ENCODE assay signal across 31 mouse cellular contexts in genomic region chr13:8854769-8855168, GRCm38 (mm10).
"Had no signal": no experiment of that assay in that cellular context is flagged by ENCODE, and none has a peak within 500 bp of the region (broad histone marks: within the 10 kb centered on the region; RNA-seq: fewer than 3 reads in every experiment).

No protein-coding gene starts in this region.

- H3K27me3 ChIP-seq: heart, embryonic 12.5 days; heart, embryonic 13.5 days; heart, embryonic 15.5 days; hindbrain, embryonic 12.5 days; hindbrain, embryonic 13.5 days; hindbrain, embryonic 15.5 days; intestine, embryonic 15.5 days; kidney, embryonic 15.5 days had no signal

- H3K4me2 ChIP-seq: heart, embryonic 11.5 days; heart, embryonic 12.5 days; heart, embryonic 13.5 days; heart, embryonic 15.5 days; hindbrain, embryonic 12.5 days; hindbrain, embryonic 13.5 days; hindbrain, embryonic 14.5 days; hindbrain, embryonic 15.5 days; intestine, embryonic 15.5 days; kidney, embryonic 15.5 days had no signal

- DNase-seq: heart, postnatal 10 days; heart, postnatal 14 days; heart, postnatal 36 days; heart, postnatal 4 days; kidney, adult 11 months; kidney, adult 18-20 months; kidney, adult 2 months; kidney, adult 8-10 months; kidney, adult 9 months; kidney, postnatal 10 days; kidney, postnatal 14 days; kidney, postnatal 25 days; kidney, postnatal 36 days; kidney, postnatal 4 days; layer of hippocampus, adult 9-11 months; layer of hippocampus, postnatal 36 days had no signal

- H3K9me3 ChIP-seq: heart, embryonic 10.5 days; heart, embryonic 12.5 days; heart, embryonic 13.5 days; heart, embryonic 15.5 days; hindbrain, embryonic 10.5 days; hindbrain, embryonic 12.5 days; hindbrain, embryonic 13.5 days; hindbrain, embryonic 15.5 days; intestine, embryonic 15.5 days; kidney, embryonic 15.5 days had no signal

- H3K9ac ChIP-seq: heart, embryonic 12.5 days; heart, embryonic 13.5 days; heart, embryonic 15.5 days; hindbrain, embryonic 12.5 days; hindbrain, embryonic 13.5 days; hindbrain, embryonic 14.5 days; hindbrain, embryonic 15.5 days; intestine, embryonic 15.5 days; kidney, embryonic 15.5 days had no signal

- H3K4me3 ChIP-seq: heart, embryonic 10.5 days; heart, embryonic 12.5 days; heart, embryonic 13.5 days; heart, embryonic 15.5 days; hindbrain, embryonic 10.5 days; hindbrain, embryonic 12.5 days; hindbrain, embryonic 13.5 days; hindbrain, embryonic 15.5 days; intestine, embryonic 15.5 days; kidney, embryonic 15.5 days; layer of hippocampus, adult 2 months had no signal

- H3K4me1 ChIP-seq: heart, embryonic 10.5 days; hindbrain, embryonic 10.5 days; hindbrain, embryonic 12.5 days; hindbrain, embryonic 13.5 days; hindbrain, embryonic 15.5 days; intestine, embryonic 15.5 days; kidney, embryonic 15.5 days had no signal

- H3K27ac ChIP-seq: heart, embryonic 10.5 days; heart, embryonic 13.5 days; heart, embryonic 15.5 days; hindbrain, embryonic 10.5 days; hindbrain, embryonic 12.5 days; hindbrain, embryonic 13.5 days; hindbrain, embryonic 14.5 days; hindbrain, embryonic 15.5 days; hindbrain, postnatal 0 days; intestine, embryonic 15.5 days; kidney, embryonic 15.5 days; kidney, postnatal 0 days; layer of hippocampus, adult 2 months had no signal
